25 mouse cellular contexts compared by ENCODE assay signal in genomic region chr12:95392821-95393220, GRCm38 (mm10).
DNase-seq lines count a peak whose midpoint lies in the region; ATAC-seq and TF ChIP-seq lines count a peak whose summit lies in the region.
"Had no signal": no experiment of that assay in that cellular context is flagged by ENCODE, and none has a peak within 500 bp of the region (broad histone marks: within the 10 kb centered on the region; RNA-seq: fewer than 3 reads in every experiment).

No protein-coding gene starts in this region.

- no peak overlapping the region for H3K4me2 ChIP-seq in embryonic facial prominence, embryonic 14.5 days (ENCODE audit: low read depth, low read length)
- H3K4me2 ChIP-seq in forebrain, embryonic 16.5 days (ENCODE audit: low read length), result no peak overlapping the region
- H3K4me2 ChIP-seq: heart, embryonic 12.5 days; hindbrain, embryonic 13.5 days; neural tube, embryonic 13.5 days had no signal

- no peak overlapping the region for H3K27ac ChIP-seq in embryonic facial prominence, embryonic 14.5 days (replicated peaks; ENCODE audit: low read depth, low read length)
- H3K27ac ChIP-seq in embryonic facial prominence, embryonic 10.5 days (replicated peaks), result no peak overlapping the region
- H3K27ac ChIP-seq in forebrain, embryonic 16.5 days (ENCODE audit: low read length), result peak overlapping the region; percentile 56; the same call in 1 of the 2 replicates
- H3K27ac ChIP-seq in cerebellum, adult 2 months (ENCODE audit: insufficient read depth, low read length), result no peak overlapping the region
- H3K27ac ChIP-seq: hindbrain, embryonic 13.5 days; kidney, postnatal 0 days; neural tube, embryonic 13.5 days had no signal

- no peak overlapping the region for H3K9ac ChIP-seq in embryonic facial prominence, embryonic 14.5 days (ENCODE audit: low read depth, low read length)
- no peak overlapping the region for H3K9ac ChIP-seq in forebrain, embryonic 16.5 days (replicated peaks; ENCODE audit: low read depth, low read length)
- H3K9ac ChIP-seq: heart, embryonic 12.5 days; hindbrain, embryonic 13.5 days; neural tube, embryonic 13.5 days had no signal

- H3K4me3 ChIP-seq in embryonic facial prominence, embryonic 14.5 days (ENCODE audit: low read depth, low read length), result no peak overlapping the region
- H3K4me3 ChIP-seq in embryonic facial prominence, embryonic 10.5 days, result no peak overlapping the region
- H3K4me3 ChIP-seq in forebrain, embryonic 16.5 days (replicated peaks; ENCODE audit: low read length), result no peak overlapping the region
- H3K4me3 ChIP-seq in cerebellum, adult 2 months (replicated peaks; ENCODE audit: insufficient read depth, low read depth, low read length), result no peak overlapping the region
- H3K4me3 ChIP-seq: heart, embryonic 12.5 days; hindbrain, embryonic 13.5 days; neural tube, embryonic 13.5 days had no signal

- H3K4me1 ChIP-seq in embryonic facial prominence, embryonic 14.5 days (ENCODE audit: control insufficient read depth, insufficient read depth, low read length), result no peaks in the 10 kb centered on the region
- H3K4me1 ChIP-seq in embryonic facial prominence, embryonic 10.5 days, result 0 out of 2 replicates have a peak, but pooled peaks cover 2% of the 10 kb centered on the region
- peaks cover 5% of the 10 kb centered on the region for H3K4me1 ChIP-seq in forebrain, embryonic 16.5 days (replicated peaks; ENCODE audit: control insufficient read depth, insufficient read depth, low read length)
- no peaks in the 10 kb centered on the region for H3K4me1 ChIP-seq in cerebellum, adult 2 months (ENCODE audit: control insufficient read depth, insufficient read depth, low read length)
- H3K4me1 ChIP-seq: heart, embryonic 12.5 days; hindbrain, embryonic 13.5 days had no signal

- no peak for TF ChIP-seq POLR2A in cerebellum, adult 2 months (IDR thresholded peaks at IDR 0.05; ENCODE audit: borderline replicate concordance, insufficient read depth, low read length)

- peak; percentile 45 for DNase-seq in embryonic facial prominence, embryonic 14.5 days (ENCODE audit: low spot score)
- no peak for DNase-seq in embryonic facial prominence, embryonic 10.5 days (ENCODE audit: low spot score)
- DNase-seq in layer of hippocampus, adult 8-10 months (ENCODE audit: low spot score in 2 of 2), result peak; percentile 3
- DNase-seq in layer of hippocampus, postnatal 25 days (ENCODE audit: extremely low spot score in 1 of 2, low spot score in 1 of 2), result no peak
- DNase-seq in brain, adult 2 months (ENCODE audit: low read depth, low spot score), result peak; percentile 3
- no peak for DNase-seq in natural killer cell, adult 2 months (ENCODE audit: low spot score in 2 of 2)
- no peak for DNase-seq in cerebellum, adult 2 months
- DNase-seq: adrenal gland, adult 8-10 months; cerebellum, adult 9-10 months; gastrocnemius, postnatal 14 days; heart, adult 11 months; heart, postnatal 10 days; kidney, adult 18-20 months; lung, adult 18-20 months; lung, postnatal 10 days; retina, postnatal 1 day; right cerebral cortex, postnatal 25 days; thymus, postnatal 14 days had no signal

- H3K27me3 ChIP-seq in embryonic facial prominence, embryonic 14.5 days (replicated peaks; ENCODE audit: control insufficient read depth, insufficient read depth, low read length), result no peaks in the 10 kb centered on the region
- H3K27me3 ChIP-seq in embryonic facial prominence, embryonic 10.5 days (replicated peaks; ENCODE audit: low read depth, poor library complexity, severe bottlenecking), result no peaks in the 10 kb centered on the region
- H3K27me3 ChIP-seq in forebrain, embryonic 16.5 days (replicated peaks; ENCODE audit: control insufficient read depth, insufficient read depth, low read length), result no peaks in the 10 kb centered on the region
- H3K27me3 ChIP-seq in cerebellum, adult 2 months (ENCODE audit: control insufficient read depth, insufficient read depth, low read length), result no peaks in the 10 kb centered on the region
- H3K27me3 ChIP-seq: heart, embryonic 12.5 days; hindbrain, embryonic 13.5 days; neural tube, embryonic 13.5 days had no signal

- peak; percentile 47; the same call in 1 of the 2 replicates for ATAC-seq in embryonic facial prominence, embryonic 14.5 days (ENCODE audit: low read depth)
- ATAC-seq in forebrain, embryonic 16.5 days, result peak; percentile 84
- ATAC-seq: activated CD4-positive, CD25-positive, alpha-beta regulatory T cell, adult 4 months; inflammation-experienced regulatory T-cells, adult 6 months had no signal

- no peak for TF ChIP-seq CTCF in cerebellum, adult 2 months (IDR thresholded peaks at IDR 0.05; ENCODE audit: borderline replicate concordance, insufficient read depth, low read depth, low read length)

- WGBS in embryonic facial prominence, embryonic 14.5 days, result 48% methylated on average over 1 of the region's 1 CpGs
- WGBS in embryonic facial prominence, embryonic 10.5 days, result 74% methylated on average over 1 of the region's 1 CpGs
- 41% methylated on average over 1 of the region's 1 CpGs for WGBS in forebrain, embryonic 16.5 days
- 47% methylated on average over 1 of the region's 1 CpGs for WGBS in cerebellum, adult 2 months

- no peaks in the 10 kb centered on the region for H3K9me3 ChIP-seq in embryonic facial prominence, embryonic 14.5 days (ENCODE audit: control insufficient read depth, low read length)
- H3K9me3 ChIP-seq in embryonic facial prominence, embryonic 10.5 days, result no peaks in the 10 kb centered on the region
- no peaks in the 10 kb centered on the region for H3K9me3 ChIP-seq in forebrain, embryonic 16.5 days (ENCODE audit: control insufficient read depth, low read length)
- H3K9me3 ChIP-seq: heart, embryonic 12.5 days; hindbrain, embryonic 13.5 days; neural tube, embryonic 13.5 days had no signal

- no peaks in the 10 kb centered on the region for H3K36me3 ChIP-seq in embryonic facial prominence, embryonic 14.5 days (ENCODE audit: control insufficient read depth, insufficient read depth, low read length)
- H3K36me3 ChIP-seq in embryonic facial prominence, embryonic 10.5 days (replicated peaks), result no peaks in the 10 kb centered on the region
- no peaks in the 10 kb centered on the region for H3K36me3 ChIP-seq in forebrain, embryonic 16.5 days (ENCODE audit: control insufficient read depth, insufficient read depth)
- H3K36me3 ChIP-seq: heart, embryonic 12.5 days; hindbrain, embryonic 13.5 days; neural tube, embryonic 13.5 days had no signal

Comparison
In these comparisons a context has a peak if more than half of its experiments do, and no peak if none do; other contexts are left out.
1. DNase-seq: peak in embryonic facial prominence, embryonic 14.5 days (single experiment), layer of hippocampus, adult 8-10 months (2 of 2) and brain, adult 2 months (single experiment); none in embryonic facial prominence, embryonic 10.5 days (single experiment), layer of hippocampus, postnatal 25 days (0 of 2), natural killer cell, adult 2 months (0 of 2) and cerebellum, adult 2 months (0 of 2).